Mouse (Mus musculus): ENCODE data around the gene Smim1.

GRCm38 (mm10) chr4:154025641-154026440, at the start of gene Smim1:
- TF ChIP-seq CTCF (IDR thresholded peaks at IDR 0.05; ENCODE audit: low read depth) (peak; percentile 80), EP300 (optimal IDR thresholded peaks at IDR 0.05) (no peak)
